In the genomic region with DNA sequence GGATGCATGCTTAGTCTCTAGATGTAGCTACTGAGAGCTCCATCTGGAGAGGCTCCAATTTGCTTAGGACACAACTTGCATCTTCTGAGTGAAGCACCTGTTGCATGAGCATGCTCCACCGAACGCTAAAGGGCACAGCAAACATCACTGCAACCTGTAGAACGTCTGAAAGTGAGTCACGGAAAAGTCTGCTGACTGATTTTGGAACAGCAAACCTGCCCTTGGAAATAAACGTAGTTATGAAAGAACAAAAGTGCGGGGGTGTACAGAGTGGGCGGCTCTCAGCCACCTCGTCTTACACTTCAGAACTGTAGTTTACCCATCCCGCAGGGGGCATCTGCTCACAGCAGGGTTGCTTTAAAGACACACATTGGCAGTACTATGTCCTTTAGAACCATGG, we compare ENCODE assay signal across 20 mouse cellular contexts.
DNase-seq lines count a peak whose midpoint lies in the region; ATAC-seq lines count a peak whose summit lies in the region.
"Had no signal": no experiment of that assay in that cellular context is flagged by ENCODE, and none has a peak within 500 bp of the region (broad histone marks: within the 10 kb centered on the region; RNA-seq: fewer than 3 reads in every experiment).

No protein-coding gene starts in this region.

- no peaks in the 10 kb centered on the region for H3K36me3 ChIP-seq in intestine, embryonic 16.5 days (ENCODE audit: control insufficient read depth, insufficient read depth, low read length)
- H3K36me3 ChIP-seq: embryonic facial prominence, embryonic 12.5 days; forebrain, embryonic 12.5 days; heart, embryonic 13.5 days; hindbrain, embryonic 15.5 days had no signal

- DNase-seq in frontal cortex, postnatal 14 days (ENCODE audit: low spot score in 2 of 2) = no peak
- DNase-seq in CD4-positive, CD25-positive, alpha-beta regulatory T cell, adult 2 months (ENCODE audit: low read depth, low spot score) = peak; percentile 74
- peak; percentile 27 for DNase-seq in brain, adult 2 months (ENCODE audit: low read depth, low spot score)
- DNase-seq in adrenal gland, adult 8-10 months = no peak
- DNase-seq in adrenal gland, postnatal 4 days (ENCODE audit: low spot score in 2 of 2) = no peak
- DNase-seq: adrenal gland, postnatal 25 days; cerebellum, adult 11 months; cerebellum, adult 8-10 months; cerebellum, postnatal 25 days; forebrain, postnatal 0 days; gastrocnemius, postnatal 36 days; heart, adult 11 months; heart, postnatal 36 days; kidney, adult 18-20 months had no signal

- peak; percentile 3; the same call in 1 of the 2 replicates for ATAC-seq in frontal cortex, adult (ENCODE audit: low TSS enrichment)
- no peak for ATAC-seq in intestine, embryonic 16.5 days
- ATAC-seq: forebrain, postnatal 0 days had no signal

- H3K27ac ChIP-seq in intestine, embryonic 16.5 days (ENCODE audit: low read length) = no peak overlapping the region
- H3K27ac ChIP-seq: embryonic facial prominence, embryonic 12.5 days; forebrain, embryonic 12.5 days; heart, embryonic 13.5 days; hindbrain, embryonic 15.5 days had no signal

- no peak overlapping the region for H3K4me2 ChIP-seq in intestine, embryonic 16.5 days (ENCODE audit: low read depth, low read length)
- H3K4me2 ChIP-seq: embryonic facial prominence, embryonic 12.5 days; forebrain, embryonic 12.5 days; heart, embryonic 13.5 days; hindbrain, embryonic 15.5 days had no signal

- H3K9ac ChIP-seq in intestine, embryonic 16.5 days (ENCODE audit: low read depth, low read length) = no peak overlapping the region
- H3K9ac ChIP-seq: embryonic facial prominence, embryonic 12.5 days; forebrain, embryonic 12.5 days; forebrain, postnatal 0 days; heart, embryonic 13.5 days; hindbrain, embryonic 15.5 days had no signal

- no peaks in the 10 kb centered on the region for H3K9me3 ChIP-seq in intestine, embryonic 16.5 days (ENCODE audit: control insufficient read depth, low read length)
- H3K9me3 ChIP-seq: embryonic facial prominence, embryonic 12.5 days; forebrain, embryonic 12.5 days; heart, embryonic 13.5 days; hindbrain, embryonic 15.5 days had no signal

- no peaks in the 10 kb centered on the region for H3K4me1 ChIP-seq in intestine, embryonic 16.5 days (ENCODE audit: control insufficient read depth, insufficient read depth, low read length)
- H3K4me1 ChIP-seq: embryonic facial prominence, embryonic 12.5 days; forebrain, embryonic 12.5 days; heart, embryonic 13.5 days; hindbrain, embryonic 15.5 days had no signal

- no peak overlapping the region for H3K4me3 ChIP-seq in intestine, embryonic 16.5 days (ENCODE audit: low read length)
- H3K4me3 ChIP-seq: embryonic facial prominence, embryonic 12.5 days; forebrain, embryonic 12.5 days; heart, embryonic 13.5 days; hindbrain, embryonic 15.5 days had no signal

- no peaks in the 10 kb centered on the region for H3K27me3 ChIP-seq in intestine, embryonic 16.5 days (replicated peaks; ENCODE audit: control insufficient read depth, insufficient read depth, low read length)
- H3K27me3 ChIP-seq: embryonic facial prominence, embryonic 12.5 days; forebrain, embryonic 12.5 days; heart, embryonic 13.5 days; hindbrain, embryonic 15.5 days had no signal

- 86% methylated on average over 9 of the region's 9 CpGs for WGBS in intestine, embryonic 16.5 days

Comparison
In these comparisons a context has a peak if more than half of its experiments do, and no peak if none do; other contexts are left out.
1. DNase-seq: peak in CD4-positive, CD25-positive, alpha-beta regulatory T cell, adult 2 months (single experiment) and brain, adult 2 months (single experiment); none in frontal cortex, postnatal 14 days (0 of 2), adrenal gland, adult 8-10 months (single experiment) and adrenal gland, postnatal 4 days (0 of 2).